Mouse (Mus musculus): ENCODE results near the gene Baiap2l2. TPM values are rescaled to one million over a fixed set of nuclear protein-coding genes. Genes with fewer than 3 reads are reported as not detected.

Gene Baiap2l2
- total RNA-seq, 2 experiments from 2014 or later, result 3.1 to 3.2 TPM

DNA sequence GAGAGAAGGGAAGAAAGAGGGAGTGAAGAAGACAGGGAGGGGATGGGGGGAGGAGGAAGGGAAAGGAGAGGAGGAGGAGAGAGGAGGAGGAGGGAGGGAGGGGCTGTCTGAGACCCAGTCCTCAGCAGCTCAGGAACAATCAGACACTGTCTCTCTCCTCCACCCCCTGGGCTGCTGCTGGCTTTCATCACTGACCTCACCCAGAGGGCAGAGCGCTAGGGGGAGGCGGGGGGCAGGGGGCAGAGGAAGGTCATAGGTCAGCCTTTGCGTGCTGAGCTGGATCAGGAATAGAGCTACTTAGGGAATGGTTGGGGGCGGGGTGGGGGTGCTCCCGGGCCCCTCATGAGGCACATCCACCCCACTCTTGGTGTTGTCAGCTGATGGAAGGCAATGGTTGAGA, 61.7 kb downstream of the Baiap2l2 start:
- peak overlapping the region; percentile 84 for H3K27ac ChIP-seq
- H3K4me3 ChIP-seq, result peak overlapping the region; percentile 65
- no peak for TF ChIP-seq CTCF (IDR thresholded peaks at IDR 0.05)
- intact Hi-C loops (cut with DNase I), result no loop called here
- no peak for DNase-seq

DNA sequence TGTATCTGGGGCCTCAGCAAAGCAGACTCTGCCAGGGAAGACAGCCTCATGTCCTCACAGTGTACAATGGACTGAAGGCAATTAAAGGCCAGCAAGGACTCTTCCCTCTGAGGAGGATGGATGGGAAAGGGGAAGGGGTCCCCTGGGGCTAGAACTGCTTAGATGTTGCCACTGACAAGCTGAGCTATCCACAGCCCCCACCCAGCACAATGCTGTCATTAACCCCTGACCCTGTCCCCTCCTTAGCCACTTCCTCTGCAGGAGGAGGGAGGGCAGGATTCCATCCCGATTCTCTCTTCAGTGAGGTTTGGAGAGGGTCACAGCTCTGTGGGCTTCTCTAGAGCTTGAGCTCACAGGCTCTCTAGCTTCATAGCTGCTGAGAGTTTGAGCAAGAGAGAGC, 65.8 kb downstream of the Baiap2l2 start:
- no peak for DNase-seq
- H3K4me3 ChIP-seq, result no peak overlapping the region
- intact Hi-C loops (cut with DNase I), result no loop called here
- H3K27ac ChIP-seq, result peak overlapping the region; percentile 31; the same call in 1 of the 2 replicates
- no peak for TF ChIP-seq CTCF (IDR thresholded peaks at IDR 0.05)

DNA sequence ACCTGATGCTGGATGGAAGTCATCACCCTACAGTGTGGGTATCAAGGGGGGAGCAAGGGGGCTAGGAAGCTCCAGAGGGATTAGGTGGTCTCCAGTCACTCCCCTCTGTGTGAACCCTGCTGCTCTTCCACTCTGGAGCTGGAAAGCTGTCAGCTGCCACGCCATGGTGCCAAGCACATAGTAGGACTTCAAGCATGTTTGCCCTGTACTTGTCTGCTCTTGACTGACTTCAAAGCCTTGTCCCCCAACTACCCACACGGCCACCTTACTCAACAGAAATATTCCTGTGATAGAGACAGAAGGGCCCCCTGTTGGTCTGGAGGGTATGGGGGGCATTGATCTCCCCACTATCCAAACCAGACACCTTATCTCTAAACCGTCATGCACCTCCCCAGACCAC, 69.1 kb downstream of the Baiap2l2 start:
- intact Hi-C loops (cut with DNase I), result no loop called here

DNA sequence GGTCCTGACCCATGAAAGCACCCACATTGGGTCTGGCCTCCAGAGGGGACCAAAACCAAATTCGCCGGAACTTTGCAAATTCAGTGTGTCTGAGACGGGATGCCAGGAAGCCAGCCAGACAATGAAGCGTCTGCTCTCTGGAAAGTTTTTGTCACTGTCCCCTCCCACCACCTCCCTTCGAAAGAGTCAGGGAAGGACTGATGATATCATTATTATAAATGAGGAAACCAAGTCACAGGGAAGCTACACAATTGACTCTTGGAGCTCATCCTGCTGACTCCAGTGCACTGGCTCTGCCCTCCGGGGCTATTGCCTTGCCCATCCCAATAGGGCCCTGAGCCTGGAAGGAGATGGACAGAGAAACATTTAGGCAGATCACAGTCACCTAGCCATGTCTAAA, 71.7 kb downstream of the Baiap2l2 start:
- no peak for TF ChIP-seq CTCF (IDR thresholded peaks at IDR 0.05)
- no peak for DNase-seq
- peak overlapping the region; percentile 35 for H3K27ac ChIP-seq
- H3K4me3 ChIP-seq, result no peak overlapping the region
- intact Hi-C loops (cut with DNase I), result no loop called here

More for the DNA sequence above, 69.1 kb downstream of the Baiap2l2 start:
- Histone ChIP-seq H3K4me3 (no peak overlapping the region), H3K27ac (no peak overlapping the region)
- no peak for DNase-seq
- no peak for TF ChIP-seq CTCF (IDR thresholded peaks at IDR 0.05)

DNA sequence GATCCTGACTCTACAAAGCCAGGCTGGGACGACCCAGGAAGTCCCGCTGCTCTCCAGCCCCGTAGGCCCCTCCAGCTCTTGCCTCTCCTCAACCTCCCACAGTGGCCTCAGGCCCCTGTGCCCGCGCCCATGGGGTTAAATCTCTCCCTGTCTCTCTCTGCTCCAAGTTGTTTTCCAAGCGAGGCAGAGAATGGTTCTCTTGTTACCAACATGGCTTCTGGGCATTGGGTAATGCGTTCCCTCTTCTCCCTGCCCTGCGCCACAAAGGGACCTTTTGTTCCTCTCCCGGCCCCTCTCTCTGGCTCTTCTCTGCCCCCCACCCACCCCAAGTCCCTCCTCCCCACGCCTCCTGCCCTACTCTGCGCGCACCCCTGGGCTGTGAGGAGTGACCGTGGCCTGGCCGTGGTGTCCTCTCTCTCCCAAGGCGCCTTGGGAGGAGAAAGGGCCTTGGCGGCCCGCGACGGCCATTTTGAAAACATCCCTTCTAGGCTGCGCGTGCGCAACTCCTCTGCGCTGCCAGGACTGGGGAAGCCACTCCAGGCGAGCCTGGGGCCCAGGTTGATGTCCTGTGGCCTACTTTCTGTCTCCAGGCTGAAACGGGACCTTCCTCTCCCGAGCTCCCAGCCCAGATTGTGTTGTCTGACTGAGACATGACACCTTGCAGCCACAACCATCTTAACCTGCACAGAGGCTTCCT, 72.4 kb downstream of the Baiap2l2 start:
- no peak for TF ChIP-seq CTCF (IDR thresholded peaks at IDR 0.05)
- H3K4me3 ChIP-seq, result no peak overlapping the region
- intact Hi-C loops (cut with DNase I), result no loop called here
- no peak for DNase-seq
- H3K27ac ChIP-seq, result peak overlapping the region; percentile 58

DNA sequence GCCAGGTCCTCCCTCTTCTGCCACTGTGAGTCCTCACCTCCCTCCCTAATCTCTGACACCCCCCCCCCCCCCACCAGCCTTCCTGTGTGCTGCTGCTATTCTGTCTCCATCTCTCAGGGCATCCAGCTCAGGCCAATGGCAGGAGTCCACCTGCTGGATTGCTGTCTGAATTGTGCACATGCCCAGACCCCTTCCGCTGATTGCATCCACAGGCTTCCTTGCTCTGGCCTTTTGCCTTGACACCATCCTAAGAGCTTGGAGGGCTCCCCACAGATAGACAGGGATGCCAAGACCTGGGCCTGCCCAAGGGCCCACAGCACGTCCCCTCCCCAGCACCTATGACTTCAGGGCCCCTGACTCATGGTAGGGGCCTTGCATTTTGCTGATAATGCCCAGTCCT, 75.0 kb downstream of the Baiap2l2 start:
- intact Hi-C loops (cut with DNase I), result no loop called here
- H3K4me3 ChIP-seq, result no peak overlapping the region
- peak; percentile 40 for DNase-seq
- H3K27ac ChIP-seq, result peak overlapping the region; percentile 63
- no peak for TF ChIP-seq CTCF (IDR thresholded peaks at IDR 0.05)

DNA sequence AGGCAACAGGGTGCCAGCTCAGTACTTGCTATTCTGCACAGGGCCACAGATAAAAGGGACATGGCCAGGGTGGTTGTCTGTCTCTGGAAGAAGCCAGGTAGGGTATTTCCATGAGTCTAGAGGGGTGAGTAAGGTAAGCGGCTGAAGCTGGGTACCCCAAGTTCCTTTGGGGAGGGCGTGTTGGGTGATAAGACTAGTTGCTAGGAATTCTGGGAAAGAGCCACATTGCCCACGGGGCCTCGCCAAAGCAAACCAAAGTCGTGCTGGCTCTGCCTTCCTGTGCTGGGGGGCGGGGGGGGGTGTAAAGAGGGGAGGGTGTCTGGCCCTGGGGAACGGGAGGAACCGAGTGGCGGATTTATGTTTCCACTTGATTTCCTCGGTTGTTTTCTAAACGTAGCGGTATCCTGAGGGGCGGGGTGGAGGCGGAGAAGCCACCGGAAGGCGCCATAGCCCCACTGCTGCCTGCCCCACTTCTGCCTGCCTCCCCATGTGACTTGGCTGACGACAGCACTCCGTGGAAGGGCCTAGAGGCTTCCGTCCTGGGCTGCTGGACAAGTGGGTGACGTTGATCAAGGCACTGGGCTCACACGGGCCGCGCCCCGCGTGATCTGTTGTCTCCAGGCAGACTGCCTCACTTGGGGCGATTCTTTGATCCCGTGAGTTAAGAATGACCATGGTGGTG, 76.4 kb downstream of the Baiap2l2 start:
- intact Hi-C loops (cut with DNase I), result no loop called here
- Histone ChIP-seq H3K27ac (peak overlapping the region; percentile 74), H3K4me3 (peak overlapping the region; percentile 24)
- TF ChIP-seq CTCF (IDR thresholded peaks at IDR 0.05), result no peak
- DNase-seq, result peak; percentile 71

DNA sequence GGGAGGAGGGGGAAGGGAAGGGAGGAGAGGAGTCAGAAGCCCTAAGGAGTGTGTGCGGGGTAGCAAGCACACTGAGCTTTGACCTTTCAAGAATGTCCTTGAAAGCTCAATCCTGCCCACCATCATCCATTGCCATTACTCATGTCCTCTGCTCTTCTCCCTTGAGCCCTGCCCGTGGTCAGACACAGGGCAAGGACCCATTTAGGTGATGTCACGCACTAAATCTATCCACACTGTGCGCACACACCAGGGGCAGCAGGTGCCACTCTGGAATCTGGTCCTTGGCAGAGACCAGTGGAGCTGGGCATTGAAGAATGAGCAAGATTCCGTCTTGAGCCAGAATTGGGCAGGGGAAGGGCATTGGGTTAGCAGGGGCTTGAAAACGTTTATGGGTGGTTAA, 77.1 kb downstream of the Baiap2l2 start:
- no peak overlapping the region for H3K4me3 ChIP-seq
- TF ChIP-seq CTCF (IDR thresholded peaks at IDR 0.05), result no peak
- peak overlapping the region; percentile 74 for H3K27ac ChIP-seq
- intact Hi-C loops (cut with DNase I), result no loop called here
- peak; percentile 78 for DNase-seq

Other genes starting within 250 kb of the Baiap2l2 start
- gene Galr3, start 243.7 kb downstream of the Baiap2l2 start, total RNA-seq (2021), result not detected
- 1 to 10 TPM; 4.5 to 5.1 TPM for gene Ankrd54, start 222.6 kb downstream of the Baiap2l2 start, total RNA-seq (2021)
- gene Eif3l, start 210.4 kb downstream of the Baiap2l2 start, total RNA-seq (2021), result 10 to 100 TPM; 53.6 to 54.0 TPM
- gene Micall1, start 176.6 kb downstream of the Baiap2l2 start, total RNA-seq (2021), result 10 to 100 TPM; 11.2 to 14.5 TPM
- gene Polr2f, start 144.5 kb downstream of the Baiap2l2 start, total RNA-seq (2021), result 10 to 100 TPM; 61.0 to 87.7 TPM
- 1 to 10 TPM; 1.1 to 1.2 TPM for gene 1700088E04Rik, start 144.3 kb downstream of the Baiap2l2 start, total RNA-seq (2021)
- gene Sox10, start 120.3 kb downstream of the Baiap2l2 start, total RNA-seq (2021), result under 1 TPM; 0.71 to 0.81 TPM
- 10 to 100 TPM; 33.6 to 35.0 TPM for gene Pick1, start 56.4 kb downstream of the Baiap2l2 start, total RNA-seq (2021)
- gene Gm49486, start 56.1 kb downstream of the Baiap2l2 start, total RNA-seq (2021), result 1 to 10 TPM in 1 of 2 experiments, under 1 TPM in 1; 0.10 to 1.0 TPM
- under 1 TPM; 0.13 to 0.53 TPM for gene Slc16a8, start 30.8 kb downstream of the Baiap2l2 start, total RNA-seq (2021)
- 10 to 100 TPM; 19.4 to 20.1 TPM for gene Pla2g6, start 42.9 kb upstream of the Baiap2l2 start, total RNA-seq (2021)
- gene Maff, start 61.1 kb upstream of the Baiap2l2 start, total RNA-seq (2021), result 1 to 10 TPM; 4.0 to 8.8 TPM
- 10 to 100 TPM; 26.1 to 36.7 TPM for gene Tmem184b, start 118.0 kb upstream of the Baiap2l2 start, total RNA-seq (2021)
- 10 to 100 TPM; 41.8 to 61.4 TPM for gene Csnk1e, start 170.0 kb upstream of the Baiap2l2 start, total RNA-seq (2021)
- under 1 TPM in 1 of 2 experiments, not detected in 1; 0.10 TPM for gene Kcnj4, start 219.7 kb upstream of the Baiap2l2 start, total RNA-seq (2021)
- 1 to 10 TPM; 1.9 to 3.7 TPM for gene Kdelr3, start 230.9 kb upstream of the Baiap2l2 start, total RNA-seq (2021)